Mouse (Mus musculus): ENCODE measurements around the gene Pdlim1.

DNA sequence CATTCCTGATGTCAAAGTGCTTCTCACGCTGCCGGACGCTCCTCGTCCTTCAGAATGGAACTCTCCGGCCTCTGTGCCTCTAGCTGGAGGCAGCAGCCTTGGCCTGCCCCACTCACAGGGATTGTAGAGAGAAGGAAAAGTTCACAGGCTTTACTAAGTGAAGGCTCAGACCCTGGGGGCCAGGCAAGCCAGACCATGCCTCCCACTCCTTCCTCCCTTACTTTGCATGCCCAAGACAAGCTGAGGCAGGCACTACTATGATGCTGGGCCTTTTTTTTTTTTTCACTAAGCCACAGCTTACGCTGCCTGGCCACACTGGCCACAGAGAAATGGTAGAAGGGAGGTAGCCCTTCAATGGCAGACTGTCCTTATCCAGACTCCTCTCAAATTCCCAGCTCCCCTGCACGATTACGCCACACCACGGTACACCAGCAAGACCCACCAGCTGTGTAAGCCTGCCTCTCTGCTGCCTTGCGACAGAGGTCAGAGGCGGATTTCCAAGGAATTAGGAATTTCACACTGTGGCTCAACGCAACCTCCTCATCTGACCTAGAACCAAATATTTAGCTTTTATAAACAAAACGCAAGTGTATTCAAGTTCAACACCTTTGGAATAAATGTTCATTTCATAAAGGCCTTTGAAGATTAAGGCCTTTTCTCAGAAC lies 40.4 kb downstream of the Pdlim1 start:
- TF ChIP-seq CTCF (IDR thresholded peaks at IDR 0.05; ENCODE audit: insufficient read depth, low read depth, low read length) (no peak), POLR2A (IDR thresholded peaks at IDR 0.05; ENCODE audit: insufficient read depth, low read depth, low read length) (no peak)

All from olfactory bulb, adult 2 months (tissue).